ENCODE assay signal across 8 mouse cellular contexts in the genomic region with DNA sequence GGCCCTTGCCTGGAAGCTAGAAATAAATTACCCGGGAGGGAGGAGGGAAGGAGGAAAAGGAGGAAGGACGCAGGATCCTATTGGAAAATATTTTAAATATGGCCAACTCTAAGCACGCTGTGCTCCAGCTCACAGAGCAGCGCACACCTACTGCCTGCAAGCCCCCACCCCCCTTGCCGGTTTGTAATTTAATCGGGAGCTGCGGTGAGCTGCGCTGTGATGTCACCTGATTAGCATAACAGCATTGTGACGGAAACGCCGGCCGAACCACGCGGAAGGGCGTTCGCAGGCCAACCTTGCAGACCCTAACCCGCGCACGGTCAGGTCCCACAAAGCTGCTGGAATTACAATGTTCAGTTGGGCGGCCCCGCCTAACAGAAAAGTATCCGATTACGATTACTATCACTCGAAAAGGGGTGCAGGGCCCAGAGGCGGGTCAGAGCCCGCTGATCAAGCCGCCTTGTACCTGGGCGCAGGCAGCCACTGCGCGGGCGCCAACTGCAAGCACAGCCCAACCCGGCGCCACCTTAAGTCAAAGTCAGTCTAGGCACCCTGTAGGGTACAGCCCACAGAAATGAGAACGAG.
DNase-seq lines count a peak whose midpoint lies in the region; ATAC-seq lines count a peak whose summit lies in the region.

No protein-coding gene starts in this region.

- H3K36me3 ChIP-seq in intestine, embryonic 16.5 days (ENCODE audit: control insufficient read depth, insufficient read depth, low read length): no peaks in the 10 kb centered on the region
- H3K36me3 ChIP-seq in neural tube, embryonic 13.5 days: peaks cover 8% of the 10 kb centered on the region

- under 1% methylated on average over 34 of the region's 34 CpGs for WGBS in intestine, embryonic 16.5 days
- under 1% methylated on average over 34 of the region's 34 CpGs for WGBS in neural tube, embryonic 13.5 days

- no peaks in the 10 kb centered on the region for H3K27me3 ChIP-seq in intestine, embryonic 16.5 days (replicated peaks; ENCODE audit: control insufficient read depth, insufficient read depth, low read length)
- no peaks in the 10 kb centered on the region for H3K27me3 ChIP-seq in neural tube, embryonic 13.5 days

- H3K9ac ChIP-seq in intestine, embryonic 16.5 days (ENCODE audit: low read depth, low read length): peak overlapping the region; percentile 74
- peak overlapping the region; percentile 70 for H3K9ac ChIP-seq in neural tube, embryonic 13.5 days

- H3K4me1 ChIP-seq in intestine, embryonic 16.5 days (ENCODE audit: control insufficient read depth, insufficient read depth, low read length): peaks cover 19% of the 10 kb centered on the region
- peaks cover 36% of the 10 kb centered on the region for H3K4me1 ChIP-seq in neural tube, embryonic 13.5 days (replicated peaks)

- ATAC-seq in frontal cortex, adult (ENCODE audit: low TSS enrichment): peak; percentile 77
- ATAC-seq in intestine, embryonic 16.5 days: peak; percentile 92
- ATAC-seq in neural tube, embryonic 13.5 days (ENCODE audit: low read depth): peak; percentile 94

- no peak for DNase-seq in frontal cortex, postnatal 25 days (ENCODE audit: low spot score in 2 of 2)
- DNase-seq in cerebellum, postnatal 36 days: peak; percentile 48 to 53
- peak; percentile 96 for DNase-seq in heart, adult 11 months
- peak; percentile 71 to 73 for DNase-seq in lung, adult 18-20 months
- DNase-seq in testis, postnatal 14 days (ENCODE audit: low spot score): peak; percentile 67

- H3K4me2 ChIP-seq in intestine, embryonic 16.5 days (ENCODE audit: low read depth, low read length): peak overlapping the region; percentile 71
- peak overlapping the region; percentile 83 for H3K4me2 ChIP-seq in neural tube, embryonic 13.5 days

- H3K9me3 ChIP-seq in intestine, embryonic 16.5 days (ENCODE audit: control insufficient read depth, low read length): no peaks in the 10 kb centered on the region
- no peaks in the 10 kb centered on the region for H3K9me3 ChIP-seq in neural tube, embryonic 13.5 days

- H3K27ac ChIP-seq in intestine, embryonic 16.5 days (ENCODE audit: low read length): peak overlapping the region; percentile 96
- H3K27ac ChIP-seq in neural tube, embryonic 13.5 days (replicated peaks): peak overlapping the region; percentile 64

- H3K4me3 ChIP-seq in intestine, embryonic 16.5 days (ENCODE audit: low read length): peak overlapping the region; percentile 59
- H3K4me3 ChIP-seq in neural tube, embryonic 13.5 days: peak overlapping the region; percentile 52

Comparison
In these comparisons a context has a peak if more than half of its experiments do, and no peak if none do; other contexts are left out.
1. DNase-seq: peak in cerebellum, postnatal 36 days (2 of 2), heart, adult 11 months (single experiment), lung, adult 18-20 months (2 of 2) and testis, postnatal 14 days (single experiment); none in frontal cortex, postnatal 25 days (0 of 2).
2. Peak in every context shown above with its lines, with median percentiles within 50 percentile points of each other: ATAC-seq.